Mouse (Mus musculus) adrenal gland (tissue): ENCODE measurements around the gene Fgd3.

Experiments
- intact Hi-C: fragments of 180-260 bp; cut with DNase I; formaldehyde crosslinking; loops from one replicate; pipeline ENCODE4 v1.15.1; 2025

The Fgd3 gene

GRCm38 (mm10) chr13:49249634-49250033 lies 70.5 kb downstream of the Fgd3 start:
- intact Hi-C loops = no loop called here

GRCm38 (mm10) chr13:49248923-49249322 lies 71.2 kb downstream of the Fgd3 start:
- intact Hi-C loops = no loop called here

- intact Hi-C loops = no loop called here
Measured at GRCm38 (mm10) chr13:49248467-49248862, 71.6 kb downstream of the Fgd3 start, which contains the start of gene Susd3. Gene Susd3 (minus strand): TSS chr13:49248706.

- intact Hi-C loops = no loop called here
Measured at GRCm38 (mm10) chr13:49247740-49248466, 72.2 kb downstream of the Fgd3 start.

GRCm38 (mm10) chr13:49247232-49247739 lies 72.8 kb downstream of the Fgd3 start:
- intact Hi-C loops = no loop called here

- intact Hi-C loops = no loop called here
Measured at GRCm38 (mm10) chr13:49246626-49247025, 73.5 kb downstream of the Fgd3 start.

GRCm38 (mm10) chr13:49246011-49246410 lies 74.1 kb downstream of the Fgd3 start:
- intact Hi-C loops = no loop called here

GRCm38 (mm10) chr13:49245251-49245650 lies 74.9 kb downstream of the Fgd3 start:
- intact Hi-C loops = no loop called here

- intact Hi-C loops = no loop called here
Measured at GRCm38 (mm10) chr13:49243492-49243891, 76.6 kb downstream of the Fgd3 start.

GRCm38 (mm10) chr13:49242321-49243065 lies 77.6 kb downstream of the Fgd3 start:
- intact Hi-C loops = no loop called here

- intact Hi-C loops = no loop called here
Measured at GRCm38 (mm10) chr13:49238737-49239136, 81.4 kb downstream of the Fgd3 start.

- intact Hi-C loops = no loop called here
Measured at GRCm38 (mm10) chr13:49237617-49238016, 82.5 kb downstream of the Fgd3 start.

- intact Hi-C loops = no loop called here
Measured at GRCm38 (mm10) chr13:49234711-49235110, 85.4 kb downstream of the Fgd3 start.

- intact Hi-C loops = no loop called here
Measured at GRCm38 (mm10) chr13:49233792-49234572, 86.1 kb downstream of the Fgd3 start.

- intact Hi-C loops = no loop called here
Measured at GRCm38 (mm10) chr13:49225633-49226032, 94.5 kb downstream of the Fgd3 start.

GRCm38 (mm10) chr13:49225159-49225558 lies 95.0 kb downstream of the Fgd3 start:
- intact Hi-C loops = no loop called here

- intact Hi-C loops = no loop called here
Measured at GRCm38 (mm10) chr13:49224729-49225128, 95.4 kb downstream of the Fgd3 start.

GRCm38 (mm10) chr13:49224314-49224713 lies 95.8 kb downstream of the Fgd3 start:
- intact Hi-C loops = no loop called here

- intact Hi-C loops = no loop called here
Measured at GRCm38 (mm10) chr13:49220912-49221311, 99.2 kb downstream of the Fgd3 start.

- intact Hi-C loops = loop anchor here (10.0 kb wide), 1 partner anchor 165 kb away; no protein-coding TSS in a partner anchor
Measured at GRCm38 (mm10) chr13:49219367-49219766, 100.7 kb downstream of the Fgd3 start.

- intact Hi-C loops = loop anchor here (10.0 kb wide), 1 partner anchor 166 kb away; no protein-coding TSS in a partner anchor
Measured at GRCm38 (mm10) chr13:49218651-49219050, 101.5 kb downstream of the Fgd3 start.
